Mouse (Mus musculus) C2C12 (cell line): ENCODE results near the gene Edem3.
"Not testable (repeated sequence)": the region's sequence is repeated elsewhere in the genome, so short reads cannot be mapped to it uniquely, and the experiment has no call there.

Source experiments
- CEBPB ChIP-seq: IDR thresholded peaks from one replicate; pipeline ENCODE4 v1.6.1; 2011; ENCODE audit warnings: low read depth, mild to moderate bottlenecking, control low read depth, moderate library complexity
- CTCF ChIP-seq: IDR thresholded peaks from one replicate; pipeline ENCODE4 v1.5.1; 2011; ENCODE audit not compliant: control insufficient read depth, insufficient read depth, insufficient read length
- FOSL1 ChIP-seq: IDR thresholded peaks from one replicate; pipeline ENCODE4 v1.8.0; 2011; ENCODE audit warnings: mild to moderate bottlenecking, low read length; ENCODE audit not compliant: poor library complexity, insufficient read depth, severe bottlenecking
- MAX ChIP-seq: IDR thresholded peaks from one replicate; pipeline ENCODE4 v1.6.1; 2011; ENCODE audit warnings: mild to moderate bottlenecking, control low read depth
- MYOD1 ChIP-seq: IDR thresholded peaks from one replicate; pipeline ENCODE4 v1.6.1; 2011; ENCODE audit warnings: low read depth; ENCODE audit not compliant: control insufficient read depth, insufficient read length
- MYOG ChIP-seq: IDR thresholded peaks from one replicate; pipeline ENCODE4 v1.6.1; 2011; ENCODE audit not compliant: control insufficient read depth, insufficient read length; ENCODE audit errors: extremely low read depth
- USF1 ChIP-seq: IDR thresholded peaks from one replicate; pipeline ENCODE4 v1.6.1; 2011; ENCODE audit warnings: low read depth, mild to moderate bottlenecking, control low read depth, moderate library complexity

GRCm38 (mm10) chr1:151792076-151792475 is 36.9 kb downstream of the Edem3 start:
- not testable (repeated sequence) for TF ChIP-seq MYOG, MAX, CTCF, USF1, CEBPB, MYOD1, FOSL1
